Mouse (Mus musculus) midbrain, embryonic 11.5 days (tissue): Measurements from ENCODE around the gene Olfr1417. TPM values are rescaled to one million over a fixed set of nuclear protein-coding genes. Genes with fewer than 3 reads are reported as not detected.

Source experiments
- ATAC-seq: fragments of 200-750 bp; cut with Nextera tagmentation; 2 replicates; pipeline ENCODE4 v1.8.0; 2017; ENCODE audit warnings: moderate TSS enrichment, moderate library complexity; ENCODE audit not compliant: low FRiP score
- DNase-seq: peaks from one replicate; pipeline ENCODE4 v3.0.0; 2015; ENCODE audit warnings: low spot score; ENCODE audit errors: missing footprints
- H3K27ac ChIP-seq: fragments of 300-500 bp; sonication (generic); 2 replicates; pipeline ENCODE4 v1.5.1; 2014; ENCODE audit warnings: low read depth, low read length
- H3K27me3 ChIP-seq: fragments of 300-500 bp; sonication (generic); 2 replicates; pipeline ENCODE4 v1.6.1; 2014; ENCODE audit warnings: mild to moderate bottlenecking, low read length, moderate library complexity, mixed read lengths; ENCODE audit not compliant: control insufficient read depth, insufficient read depth
- H3K36me3 ChIP-seq: fragments of 300-500 bp; sonication (generic); 2 replicates; pipeline ENCODE4 v1.6.1; 2014; ENCODE audit warnings: mild to moderate bottlenecking, low read length, moderate library complexity, mixed read lengths; ENCODE audit not compliant: control insufficient read depth, insufficient read depth
- H3K4me1 ChIP-seq: fragments of 300-500 bp; sonication (generic); 2 replicates; pipeline ENCODE4 v1.6.1; 2014; ENCODE audit warnings: low read length; ENCODE audit not compliant: control insufficient read depth, insufficient read depth
- H3K4me2 ChIP-seq: fragments of 300-500 bp; sonication (generic); 2 replicates; pipeline ENCODE4 v1.6.1; 2014; ENCODE audit warnings: mild to moderate bottlenecking, moderate library complexity
- H3K4me3 ChIP-seq: fragments of 300-500 bp; sonication (generic); 2 replicates; pipeline ENCODE4 v1.5.1; 2014; ENCODE audit warnings: low read depth, low read length
- H3K9ac ChIP-seq: fragments of 300-500 bp; sonication (generic); 2 replicates; pipeline ENCODE4 v1.6.1; 2014; ENCODE audit warnings: low read length
- H3K9me3 ChIP-seq: fragments of 300-500 bp; sonication (generic); 2 replicates; pipeline ENCODE4 v1.6.1; 2016; ENCODE audit warnings: low read length; ENCODE audit not compliant: control insufficient read depth
- WGBS: fragments of 180-500 bp; shearing (Covaris S2); extraction: QIAGEN DNeasy Blood & Tissue Kit; methylation state at CpG from one replicate; pipeline ENCODE4 v1.1.7; 2014; 5-methylcytosine and 5-hydroxymethylcytosine counted together
- polyA plus RNA-seq: library from polyadenylated mRNA; unstranded; fragments of >200 nt; fragmentation: Nextera tagmentation; extraction: Ambion mirVana; gene quantifications from 2 replicates; pipeline ENCODE4 v1.2.1, GENCODE M21; 2014

The Olfr1417 gene
- polyA plus RNA-seq, 1 experiment from 2014 or later: not detected

DNA sequence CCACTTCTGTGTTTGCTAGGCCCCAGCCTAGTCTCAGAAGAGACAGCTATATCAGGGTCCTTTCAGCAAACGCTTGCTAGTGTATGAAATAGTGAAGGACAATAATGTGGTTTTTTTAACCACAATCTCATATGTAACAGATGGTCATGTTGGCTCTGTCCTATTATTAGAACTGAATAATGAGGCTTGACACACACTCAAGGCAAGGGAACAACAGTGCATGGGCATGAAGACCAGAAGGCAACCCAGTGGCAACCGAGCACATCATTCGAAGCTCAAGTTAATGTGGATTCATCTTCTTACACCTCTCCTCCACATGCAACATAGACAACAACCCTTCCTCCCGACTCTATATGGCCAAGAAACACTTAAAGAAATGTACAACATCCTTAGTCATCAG lies 7.3 kb upstream of the Olfr1417 start:
- Histone ChIP-seq H3K27me3 (no peaks in the 10 kb centered on the region), H3K4me3 (no peak overlapping the region), H3K9me3 (no peaks in the 10 kb centered on the region), H3K27ac (no peak overlapping the region), H3K36me3 (no peaks in the 10 kb centered on the region), H3K9ac (no peak overlapping the region), H3K4me2 (no peak overlapping the region), H3K4me1 (no peaks in the 10 kb centered on the region)
- ATAC-seq: no peak
- WGBS: 77% methylated on average over 4 of the region's 4 CpGs
- no peak for DNase-seq

DNA sequence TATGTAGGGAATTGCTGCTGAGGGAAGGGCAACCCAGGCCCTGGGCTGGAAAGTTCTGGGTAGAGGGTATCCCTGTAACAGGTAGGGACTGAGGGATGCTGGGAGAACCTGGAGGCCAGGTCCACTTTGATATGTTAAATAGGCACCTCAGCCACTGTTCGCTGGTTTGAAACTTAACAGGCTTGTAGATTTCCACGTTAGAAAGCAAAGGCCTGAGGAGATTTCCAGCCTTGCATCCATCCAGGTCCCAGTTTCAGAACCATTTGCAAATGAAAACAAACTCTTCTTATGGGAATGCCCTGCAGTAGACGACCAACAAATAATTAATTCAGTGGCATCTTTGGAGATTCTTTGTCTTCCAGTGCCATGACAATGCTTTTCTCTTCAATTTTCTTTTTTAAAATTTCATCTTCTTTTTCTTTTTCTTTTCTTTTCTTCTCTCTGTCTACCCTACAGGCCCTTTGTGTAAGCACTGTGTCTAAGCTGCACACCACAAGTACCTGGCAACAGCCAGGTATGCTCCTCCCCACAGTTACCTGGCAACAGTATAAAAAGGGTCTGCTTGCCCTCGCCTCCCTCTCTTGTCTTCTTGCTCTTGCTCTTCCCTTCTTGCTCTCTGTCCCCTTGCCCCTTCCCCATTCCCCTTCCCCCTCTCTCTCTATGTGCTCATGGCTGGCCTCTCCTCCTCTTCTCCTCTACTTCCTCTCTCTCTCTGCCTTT lies 15.5 kb downstream of the Olfr1417 start:
- WGBS: 33% methylated on average over 4 of the region's 4 CpGs
- H3K9ac ChIP-seq: no peak overlapping the region
- H3K9me3 ChIP-seq: no peaks in the 10 kb centered on the region
- no peak overlapping the region for H3K4me2 ChIP-seq
- no peaks in the 10 kb centered on the region; the same call in 1 of the 2 replicates for H3K4me1 ChIP-seq
- no peaks in the 10 kb centered on the region for H3K36me3 ChIP-seq
- DNase-seq (no peak), ATAC-seq (no peak)
- no peak overlapping the region for H3K27ac ChIP-seq
- no peak overlapping the region for H3K4me3 ChIP-seq
- H3K27me3 ChIP-seq: peaks cover 4% of the 10 kb centered on the region

DNA sequence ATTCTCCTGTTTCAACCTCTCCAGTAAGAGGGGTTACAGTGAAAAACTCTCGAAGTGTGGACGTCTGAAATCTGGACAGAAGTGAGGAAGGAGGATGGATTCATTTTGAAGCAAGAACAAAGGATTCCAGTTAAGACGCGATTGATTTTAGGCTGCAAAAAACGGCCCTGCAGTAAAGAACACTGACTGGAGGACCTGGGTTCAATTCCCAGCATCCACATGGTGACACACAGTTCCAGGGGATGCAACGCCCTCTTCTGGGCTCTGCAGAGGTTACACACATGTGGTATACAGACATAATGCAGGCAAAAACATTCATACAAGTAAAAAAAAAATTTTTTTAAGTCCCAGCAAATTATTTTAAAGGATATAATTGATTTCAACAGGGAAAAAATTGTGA lies 18.8 kb downstream of the Olfr1417 start:
- ATAC-seq: 0 out of 2 replicates have a peak, but pooled peaks have one; percentile 33
- H3K4me3 ChIP-seq: no peak overlapping the region
- H3K4me1 ChIP-seq: peaks cover 6% of the 10 kb centered on the region; the same call in 1 of the 2 replicates
- H3K36me3 ChIP-seq: no peaks in the 10 kb centered on the region
- no peaks in the 10 kb centered on the region for H3K9me3 ChIP-seq
- peaks cover 7% of the 10 kb centered on the region for H3K27me3 ChIP-seq
- no peak overlapping the region for H3K27ac ChIP-seq
- 32% methylated on average over 6 of the region's 6 CpGs for WGBS
- H3K9ac ChIP-seq: no peak overlapping the region
- no peak overlapping the region for H3K4me2 ChIP-seq
- DNase-seq: no peak

DNA sequence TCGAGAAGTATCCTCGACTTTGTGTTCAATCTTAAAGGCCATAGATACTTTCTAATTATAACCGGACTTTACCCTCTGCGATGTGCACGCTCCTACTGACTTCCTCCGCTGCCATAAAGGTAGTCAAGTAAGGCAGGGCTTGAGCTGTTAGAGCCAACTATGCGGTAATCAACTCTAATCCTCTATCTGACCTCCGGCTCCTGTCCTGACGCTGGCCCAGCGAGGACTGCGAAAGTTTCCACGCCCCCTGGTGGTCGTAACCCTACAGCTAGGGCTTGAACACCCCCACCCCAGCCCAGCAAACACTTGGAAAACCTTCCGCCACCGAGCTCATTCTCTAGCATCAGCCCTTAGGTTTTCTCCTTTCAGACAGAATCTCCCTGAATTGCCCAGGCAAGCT lies 19.2 kb downstream of the Olfr1417 start:
- WGBS: under 1% methylated on average over 15 of the region's 15 CpGs
- peak; percentile 87 for ATAC-seq
- no peak overlapping the region for H3K27ac ChIP-seq

DNA sequence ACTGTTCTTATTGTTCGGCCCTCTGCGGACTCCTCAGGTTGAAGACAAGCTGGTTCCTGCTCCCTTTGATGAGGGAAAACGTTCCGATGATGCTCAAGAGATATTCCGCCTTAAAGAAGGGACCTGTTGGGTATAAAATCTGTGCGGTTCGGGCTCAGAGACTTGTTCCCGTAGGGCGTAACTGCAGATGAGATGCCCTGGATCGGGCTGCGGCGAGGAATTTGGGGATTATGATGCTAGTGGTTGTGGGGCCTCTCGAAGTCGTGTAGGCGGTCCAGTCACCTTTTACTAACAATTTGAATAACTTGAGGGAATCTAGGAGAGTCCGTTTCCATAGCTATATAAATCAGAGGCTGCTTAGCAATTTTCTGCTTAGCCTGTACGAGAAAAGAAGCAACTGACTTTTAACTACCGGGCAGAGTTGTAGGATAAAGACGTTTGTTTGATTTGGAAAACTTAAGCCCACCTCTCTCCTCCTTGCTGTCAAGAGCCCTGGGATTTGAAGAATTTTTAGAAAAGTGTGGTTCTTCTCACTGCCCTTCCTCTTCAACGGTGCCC lies 19.8 kb downstream of the Olfr1417 start, which contains the start of gene Stx3:
Stx3 (minus strand) TSS at position 261 of the 558 bp plus-strand sequence.
- no peaks in the 10 kb centered on the region for H3K9me3 ChIP-seq
- WGBS: under 1% methylated on average over 20 of the region's 20 CpGs
- peaks cover 7% of the 10 kb centered on the region for H3K27me3 ChIP-seq
- ATAC-seq (no peak), DNase-seq (peak; percentile 93)
- H3K36me3 ChIP-seq: no peaks in the 10 kb centered on the region
- H3K9ac ChIP-seq: peak within 1 kb of the TSS; percentile 84
- H3K4me3 ChIP-seq: peak within 1 kb of the TSS; percentile 74
- no peak within 1 kb of the TSS for H3K27ac ChIP-seq
- H3K4me1 ChIP-seq: peaks cover 11% of the 10 kb centered on the region; the same call in 1 of the 2 replicates
- H3K4me2 ChIP-seq: peak within 1 kb of the TSS; percentile 93

More for the DNA sequence above, 19.2 kb downstream of the Olfr1417 start:
- peak; percentile 96 for DNase-seq
- Histone ChIP-seq H3K9me3 (no peaks in the 10 kb centered on the region), H3K4me2 (peak overlapping the region; percentile 93), H3K36me3 (no peaks in the 10 kb centered on the region), H3K4me1 (peaks cover 6% of the 10 kb centered on the region; the same call in 1 of the 2 replicates), H3K27me3 (peaks cover 7% of the 10 kb centered on the region), H3K9ac (no peak overlapping the region), H3K4me3 (peak overlapping the region; percentile 74)

DNA sequence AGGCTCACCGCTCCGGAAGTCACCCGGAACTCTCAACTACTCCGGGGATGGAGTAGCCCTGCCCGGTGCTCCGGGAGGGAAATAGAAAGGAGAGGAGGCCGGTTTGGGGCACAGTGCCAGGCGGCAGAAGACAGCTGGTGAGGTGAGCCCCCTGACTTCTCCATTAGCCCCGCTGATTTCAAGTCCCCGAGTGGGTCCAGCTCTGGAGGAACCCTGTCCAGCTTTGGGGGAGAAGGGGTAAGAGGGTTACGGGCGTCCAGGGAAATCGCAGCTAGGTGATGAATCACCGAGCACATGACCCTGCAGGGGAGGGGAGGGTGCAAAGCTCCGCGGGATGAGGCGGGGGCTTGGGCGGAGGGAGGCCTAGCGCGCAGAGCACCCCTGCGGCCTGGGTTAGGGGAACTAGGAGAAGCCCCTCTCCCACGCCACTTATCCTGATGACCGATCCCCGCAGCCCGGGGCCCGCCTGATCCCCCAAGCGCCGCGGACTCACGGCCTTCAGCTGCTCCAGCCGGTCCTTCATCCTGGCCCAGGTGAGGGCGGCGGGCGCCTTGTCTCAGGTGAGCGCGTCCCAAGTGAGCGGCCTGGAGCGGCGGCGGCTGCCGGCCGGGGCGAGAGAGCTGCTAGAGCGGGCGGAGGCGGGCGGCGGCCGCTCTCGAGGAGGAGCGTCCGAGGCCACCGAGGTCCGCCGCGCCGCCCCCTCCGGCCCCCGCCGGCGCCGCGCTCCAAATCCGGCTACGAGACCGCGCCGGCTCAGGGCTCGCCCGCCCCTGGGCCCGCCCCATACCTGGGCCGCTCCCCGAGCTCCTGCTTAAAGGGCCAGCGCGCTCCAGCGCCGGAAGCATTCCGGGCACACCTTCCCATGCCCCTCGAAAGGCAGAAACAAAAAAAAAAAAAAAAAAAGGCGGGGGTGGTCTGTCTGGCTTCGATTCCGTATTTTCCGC lies 20.5 kb downstream of the Olfr1417 start:
- Histone ChIP-seq H3K4me2 (peak overlapping the region; percentile 93), H3K4me1 (peaks cover 18% of the 10 kb centered on the region), H3K36me3 (no peaks in the 10 kb centered on the region), H3K27me3 (peaks cover 7% of the 10 kb centered on the region), H3K4me3 (peak overlapping the region; percentile 74), H3K9me3 (no peaks in the 10 kb centered on the region), H3K27ac (no peak overlapping the region), H3K9ac (peak overlapping the region; percentile 84)
- peak; percentile 95 for DNase-seq
- peak; percentile 64 for ATAC-seq
- under 1% methylated on average over 75 of the region's 83 CpGs for WGBS

DNA sequence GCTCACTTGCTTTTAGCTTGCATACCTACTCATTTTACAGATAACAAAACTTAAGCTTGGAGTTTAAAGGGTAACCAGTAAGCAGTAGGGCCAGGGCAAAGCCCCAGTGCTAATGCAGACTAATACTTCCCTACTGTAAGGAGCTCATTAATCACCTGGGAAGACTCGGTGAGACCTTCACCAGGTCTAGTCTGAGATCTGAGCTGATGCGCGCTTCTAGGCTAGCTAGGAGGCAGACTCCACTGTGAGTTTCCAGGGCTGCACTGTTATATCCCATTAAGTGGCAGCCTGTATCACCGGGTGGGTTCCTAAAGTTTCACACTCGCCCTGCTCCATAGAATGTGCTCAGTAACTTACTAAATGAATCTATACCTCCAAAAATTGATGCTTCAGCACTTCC lies 21.4 kb downstream of the Olfr1417 start:
- H3K9me3 ChIP-seq: no peaks in the 10 kb centered on the region
- WGBS: 7% methylated on average over 5 of the region's 5 CpGs
- no peak for DNase-seq
- H3K27ac ChIP-seq: no peak overlapping the region
- no peak for ATAC-seq
- peaks cover 7% of the 10 kb centered on the region for H3K27me3 ChIP-seq
- no peak overlapping the region for H3K9ac ChIP-seq
- peaks cover 27% of the 10 kb centered on the region for H3K4me1 ChIP-seq
- peak overlapping the region; percentile 74 for H3K4me3 ChIP-seq
- peak overlapping the region; percentile 93 for H3K4me2 ChIP-seq
- no peaks in the 10 kb centered on the region for H3K36me3 ChIP-seq

DNA sequence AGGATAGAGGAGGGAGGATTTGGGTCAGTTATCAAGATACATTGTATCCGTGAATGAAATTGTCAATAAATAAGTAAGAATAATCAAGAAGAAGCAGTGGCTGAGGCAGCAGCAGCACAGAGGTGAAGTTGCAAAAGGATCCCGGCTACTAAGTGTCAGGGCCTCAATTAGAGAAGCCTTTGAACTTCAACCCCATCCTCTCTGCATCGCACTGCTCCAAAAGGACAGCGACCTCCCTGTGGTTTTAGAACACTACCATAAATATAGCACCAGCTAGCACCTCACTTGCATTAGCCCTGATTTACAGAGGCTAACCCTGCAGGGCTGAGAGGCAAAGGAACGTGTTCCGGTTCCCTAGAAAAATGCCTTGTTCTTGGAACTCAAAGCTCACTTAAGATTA lies 22.3 kb downstream of the Olfr1417 start:
- Histone ChIP-seq H3K27ac (no peak overlapping the region), H3K9me3 (no peaks in the 10 kb centered on the region), H3K4me2 (peak overlapping the region; percentile 93; the same call in 1 of the 2 replicates), H3K9ac (no peak overlapping the region), H3K4me3 (no peak overlapping the region), H3K4me1 (peaks cover 33% of the 10 kb centered on the region), H3K36me3 (no peaks in the 10 kb centered on the region), H3K27me3 (peaks cover 7% of the 10 kb centered on the region)
- no peak for DNase-seq
- 47% methylated on average over 6 of the region's 6 CpGs for WGBS
- no peak for ATAC-seq
